Mouse (Mus musculus): ENCODE results near the gene D6Ertd527e.

DNA sequence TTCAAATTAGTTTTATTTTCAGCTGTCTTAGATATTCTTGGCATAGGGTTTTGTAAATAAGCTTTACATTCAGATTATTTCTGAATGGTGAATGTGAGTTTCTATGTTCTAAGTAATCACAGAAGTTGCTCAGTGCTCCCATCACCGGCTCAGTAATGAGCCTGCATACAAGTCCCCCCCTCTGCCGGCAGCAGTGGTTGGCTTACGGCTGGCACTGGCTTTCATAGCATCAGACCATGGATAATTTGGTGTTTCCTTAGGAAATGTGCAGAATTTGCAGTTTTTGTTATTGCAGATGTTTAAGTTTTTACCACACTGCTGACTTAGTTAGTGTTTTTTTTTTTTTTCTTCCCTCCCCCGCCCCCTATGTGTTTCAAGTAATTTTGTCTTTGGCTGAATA lies 25.1 kb upstream of the D6Ertd527e start:
- TF ChIP-seq CTCF (IDR thresholded peaks at IDR 0.05; ENCODE audit: control insufficient read depth, insufficient read depth, insufficient read length) (no peak), MAX (IDR thresholded peaks at IDR 0.05) (no peak), USF1 (IDR thresholded peaks at IDR 0.05; ENCODE audit: low read depth) (no peak), CEBPB (IDR thresholded peaks at IDR 0.05; ENCODE audit: low read depth) (no peak), MYOD1 (IDR thresholded peaks at IDR 0.05; ENCODE audit: control insufficient read depth, insufficient read length, low read depth) (no peak)
